ENCODE assay signal across 11 mouse cellular contexts in genomic region chr9:77482281-77482680, GRCm38 (mm10).
DNase-seq lines count a peak whose midpoint lies in the region; ATAC-seq and TF ChIP-seq lines count a peak whose summit lies in the region.
"Had no signal": no experiment of that assay in that cellular context is flagged by ENCODE, and none has a peak within 500 bp of the region (broad histone marks: within the 10 kb centered on the region; RNA-seq: fewer than 3 reads in every experiment).

No protein-coding gene starts in this region.

- H3K4me3 ChIP-seq in forebrain, embryonic 12.5 days (replicated peaks): no peak overlapping the region
- no peak overlapping the region for H3K4me3 ChIP-seq in forebrain, embryonic 15.5 days
- no peak overlapping the region for H3K4me3 ChIP-seq in heart, postnatal 0 days (ENCODE audit: low read depth, low read length)
- H3K4me3 ChIP-seq in layer of hippocampus, adult 2 months: no peak overlapping the region
- H3K4me3 ChIP-seq: hindbrain, embryonic 12.5 days; myocyte had no signal

- peak; percentile 53 for DNase-seq in retina, postnatal 1 day
- DNase-seq in retina, embryonic 14.5 days (ENCODE audit: low spot score): no peak
- peak; percentile 76 for DNase-seq in heart, postnatal 0 days (ENCODE audit: low spot score)
- DNase-seq in thymus, adult 18-20 months: no peak
- DNase-seq in left cerebral cortex, postnatal 4 days: no peak
- no peak for DNase-seq in layer of hippocampus, adult 2 months (ENCODE audit: low spot score in 2 of 2)
- DNase-seq: lung, postnatal 14 days had no signal

- H3K9ac ChIP-seq in forebrain, embryonic 12.5 days: no peak overlapping the region
- H3K9ac ChIP-seq in forebrain, embryonic 15.5 days (replicated peaks): no peak overlapping the region
- no peak overlapping the region; the same call in 1 of the 2 replicates for H3K9ac ChIP-seq in heart, postnatal 0 days (replicated peaks; ENCODE audit: low read depth, low read length)
- H3K9ac ChIP-seq: hindbrain, embryonic 12.5 days had no signal

- WGBS in forebrain, embryonic 12.5 days: 56% methylated on average over 5 of the region's 5 CpGs
- 49% methylated on average over 5 of the region's 5 CpGs for WGBS in forebrain, embryonic 15.5 days
- WGBS in heart, postnatal 0 days: 43% methylated on average over 5 of the region's 5 CpGs

- no peaks in the 10 kb centered on the region for H3K27me3 ChIP-seq in forebrain, embryonic 12.5 days
- no peaks in the 10 kb centered on the region for H3K27me3 ChIP-seq in forebrain, embryonic 15.5 days
- no peaks in the 10 kb centered on the region for H3K27me3 ChIP-seq in heart, postnatal 0 days (ENCODE audit: control insufficient read depth, insufficient read depth, low read length)
- H3K27me3 ChIP-seq: hindbrain, embryonic 12.5 days had no signal

- ATAC-seq in forebrain, embryonic 12.5 days (ENCODE audit: low FRiP score): peak; percentile 21; the same call in 1 of the 2 replicates
- ATAC-seq in forebrain, embryonic 15.5 days (replicated peaks): no peak; the same call in 1 of the 2 replicates
- ATAC-seq in heart, postnatal 0 days (ENCODE audit: insufficient read depth, low read depth): peak; percentile 85

- intact Hi-C loops in left cerebral cortex, postnatal 4 days (cut with DNase I): no loop called here

- H3K9me3 ChIP-seq in forebrain, embryonic 12.5 days: no peaks in the 10 kb centered on the region
- H3K9me3 ChIP-seq in forebrain, embryonic 15.5 days: no peaks in the 10 kb centered on the region
- no peaks in the 10 kb centered on the region for H3K9me3 ChIP-seq in heart, postnatal 0 days (replicated peaks; ENCODE audit: control insufficient read depth, low read length)
- H3K9me3 ChIP-seq: hindbrain, embryonic 12.5 days had no signal

- H3K4me1 ChIP-seq in forebrain, embryonic 12.5 days: peaks cover 52% of the 10 kb centered on the region
- H3K4me1 ChIP-seq in forebrain, embryonic 15.5 days: peaks cover 52% of the 10 kb centered on the region
- H3K4me1 ChIP-seq in heart, postnatal 0 days (ENCODE audit: control insufficient read depth, insufficient read depth): peaks cover 30% of the 10 kb centered on the region

- TF ChIP-seq CTCF in heart, postnatal 0 days (IDR thresholded peaks at IDR 0.05; ENCODE audit: low read depth): no peak
- no peak for TF ChIP-seq CTCF in layer of hippocampus, adult 2 months (conservative IDR thresholded peaks at IDR 0.05)

- no peak for TF ChIP-seq EP300 in heart, postnatal 0 days (IDR thresholded peaks at IDR 0.05; ENCODE audit: low read depth)

- no peaks in the 10 kb centered on the region for H3K36me3 ChIP-seq in forebrain, embryonic 12.5 days (replicated peaks)
- H3K36me3 ChIP-seq in forebrain, embryonic 15.5 days: no peaks in the 10 kb centered on the region
- H3K36me3 ChIP-seq in heart, postnatal 0 days (replicated peaks; ENCODE audit: control insufficient read depth, insufficient read depth, low read length): no peaks in the 10 kb centered on the region
- H3K36me3 ChIP-seq: hindbrain, embryonic 12.5 days had no signal

- no peak overlapping the region for H3K4me2 ChIP-seq in forebrain, embryonic 12.5 days
- H3K4me2 ChIP-seq in forebrain, embryonic 15.5 days (replicated peaks): no peak overlapping the region
- H3K4me2 ChIP-seq in heart, postnatal 0 days (ENCODE audit: low read depth, low read length): no peak overlapping the region
- H3K4me2 ChIP-seq: hindbrain, embryonic 12.5 days had no signal

- H3K27ac ChIP-seq in forebrain, embryonic 12.5 days: no peak overlapping the region
- no peak overlapping the region for H3K27ac ChIP-seq in forebrain, embryonic 15.5 days (replicated peaks)
- peak overlapping the region; percentile 74 for H3K27ac ChIP-seq in heart, postnatal 0 days (ENCODE audit: low read depth)
- H3K27ac ChIP-seq in layer of hippocampus, adult 2 months: no peak overlapping the region
- H3K27ac ChIP-seq: hindbrain, embryonic 12.5 days had no signal

Comparison
In these comparisons a context has a peak if more than half of its experiments do, and no peak if none do; other contexts are left out.
1. DNase-seq: peak in retina, postnatal 1 day (single experiment) and heart, postnatal 0 days (single experiment); none in retina, embryonic 14.5 days (single experiment), thymus, adult 18-20 months (0 of 2), left cerebral cortex, postnatal 4 days (single experiment) and layer of hippocampus, adult 2 months (0 of 2).